Mouse (Mus musculus) cortical plate, adult 2 months (tissue): ENCODE results near the gene Smc4.

Source experiments
- CTCF ChIP-seq: fragments of 200-500 bp; IDR thresholded peaks from 2 replicates; pipeline ENCODE4 v1.5.1; 2011; ENCODE audit warnings: mild to moderate bottlenecking, control low read depth, low read length; ENCODE audit not compliant: insufficient read depth; ENCODE audit errors: extremely low read depth
- POLR2A ChIP-seq: fragments of 200-500 bp; IDR thresholded peaks from 2 replicates; pipeline ENCODE4 v1.6.1; 2011; ENCODE audit warnings: mild to moderate bottlenecking, low read length, control low read depth; ENCODE audit not compliant: insufficient read depth; ENCODE audit errors: extremely low read depth

- no peak for TF ChIP-seq CTCF
- TF ChIP-seq POLR2A, result no peak
These were observed 44.5 kb downstream of the Smc4 start for GRCm38 (mm10) chr3:69049011-69049410.
